Mouse (Mus musculus): ENCODE measurements at regions not wholly inside any gene's neighbourhood (a gene's known extent, or its start where the extent isn't known, plus 50 kb on each side); places are given as distances from the start of the nearest gene placed in this dataset.
A peak's percentile ranks its signal among the peaks of the same experiment; 100 is the strongest.

GRCm38 (mm10) chr1:98192671-98193070, 97.2 kb upstream of the Pam start:
- no peak for DNase-seq

GRCm38 (mm10) chr1:98192044-98192484, 96.6 kb upstream of the Pam start:
- no peak for DNase-seq

GRCm38 (mm10) chr1:98191331-98191730, 95.9 kb upstream of the Pam start:
- DNase-seq, result no peak

GRCm38 (mm10) chr1:98190741-98191140, 95.3 kb upstream of the Pam start:
- DNase-seq, result no peak

GRCm38 (mm10) chr1:98189991-98190471, 94.6 kb upstream of the Pam start:
- no peak for DNase-seq

GRCm38 (mm10) chr1:98180372-98180771, 84.9 kb upstream of the Pam start:
- no peak for DNase-seq

GRCm38 (mm10) chr1:98179030-98179429, 83.6 kb upstream of the Pam start:
- DNase-seq, result peak; percentile 14 to 62

- DNase-seq, result no peak
Measured at GRCm38 (mm10) chr1:98174811-98175132, 79.3 kb upstream of the Pam start.

GRCm38 (mm10) chr1:98173907-98174810, 78.7 kb upstream of the Pam start:
- no peak for DNase-seq

- no peak for DNase-seq
Measured at GRCm38 (mm10) chr1:98173431-98173830, 78.0 kb upstream of the Pam start.

- no peak for DNase-seq
Measured at GRCm38 (mm10) chr1:98171291-98171690, 75.8 kb upstream of the Pam start.

- no peak for DNase-seq
Measured at GRCm38 (mm10) chr1:98169352-98169751, 73.9 kb upstream of the Pam start.

GRCm38 (mm10) chr1:98167800-98168199, 72.4 kb upstream of the Pam start:
- no peak for DNase-seq

GRCm38 (mm10) chr1:98162639-98162927, 67.1 kb upstream of the Pam start:
- no peak for DNase-seq

GRCm38 (mm10) chr1:98161882-98162638, 66.6 kb upstream of the Pam start:
- no peak for DNase-seq

GRCm38 (mm10) chr1:98158969-98159368, 63.5 kb upstream of the Pam start:
- no peak for DNase-seq

- DNase-seq, result no peak
Measured at GRCm38 (mm10) chr1:98147361-98147760, 51.9 kb upstream of the Pam start.
